Mouse (Mus musculus) forebrain, embryonic 12.5 days (tissue): Measurements from ENCODE around the gene Pcgf1. TPM values are rescaled to one million over a fixed set of nuclear protein-coding genes. Genes with fewer than 3 reads are reported as not detected.
A peak's percentile ranks its signal among the peaks of the same experiment; 100 is the strongest.

ENCODE experiments used
- ATAC-seq: fragments of 200-750 bp; cut with Nextera tagmentation; 2 replicates; pipeline ENCODE4 v1.8.0; 2017; ENCODE audit warnings: moderate TSS enrichment; ENCODE audit not compliant: low FRiP score
- H3K27ac ChIP-seq: fragments of 300-500 bp; sonication (generic); 2 replicates; pipeline ENCODE4 v1.5.1; 2016; ENCODE audit warnings: mild to moderate bottlenecking
- H3K27me3 ChIP-seq: fragments of 300-500 bp; sonication (generic); 2 replicates; pipeline ENCODE4 v1.6.1; 2016; ENCODE audit warnings: mild to moderate bottlenecking
- H3K36me3 ChIP-seq: fragments of 300-500 bp; sonication (generic); replicated peaks from 2 replicates; pipeline ENCODE4 v1.6.1; 2016; ENCODE audit warnings: mild to moderate bottlenecking
- H3K4me1 ChIP-seq: fragments of 300-500 bp; sonication (generic); 2 replicates; pipeline ENCODE4 v1.6.1; 2016
- H3K4me2 ChIP-seq: fragments of 300-500 bp; sonication (generic); 2 replicates; pipeline ENCODE4 v1.6.1; 2016; ENCODE audit warnings: mild to moderate bottlenecking, moderate library complexity
- H3K4me3 ChIP-seq: fragments of 300-500 bp; sonication (generic); replicated peaks from 2 replicates; pipeline ENCODE4 v1.5.1; 2016; ENCODE audit warnings: mild to moderate bottlenecking
- H3K9ac ChIP-seq: fragments of 300-500 bp; sonication (generic); 2 replicates; pipeline ENCODE4 v1.6.1; 2016; ENCODE audit warnings: mild to moderate bottlenecking
- H3K9me3 ChIP-seq: fragments of 300-500 bp; sonication (generic); 2 replicates; pipeline ENCODE4 v1.6.1; 2016
- WGBS: fragments of 180-500 bp; shearing (Covaris S2); methylation state at CpG from one replicate; pipeline ENCODE4 v1.1.7; 2016; 5-methylcytosine and 5-hydroxymethylcytosine counted together
- polyA plus RNA-seq: library from polyadenylated mRNA; unstranded; fragments of >200 nt; fragmentation: Nextera tagmentation; extraction: Ambion mirVana; gene quantifications from 2 replicates; pipeline ENCODE4 v1.2.1, GENCODE M21; 2016

The Pcgf1 gene
- polyA plus RNA-seq, 1 experiment from 2014 or later: 36.3 TPM

- no peak for ATAC-seq
- peaks cover 100% of the 10 kb centered on the region for H3K27me3 ChIP-seq
- H3K9ac ChIP-seq: no peak overlapping the region
- H3K4me1 ChIP-seq: peaks cover 26% of the 10 kb centered on the region
- H3K27ac ChIP-seq: no peak overlapping the region
- peak overlapping the region; percentile 31 for H3K4me2 ChIP-seq
- H3K36me3 ChIP-seq: no peaks in the 10 kb centered on the region
- WGBS: under 1% methylated on average over 77 of the region's 81 CpGs
- no peaks in the 10 kb centered on the region for H3K9me3 ChIP-seq
- H3K4me3 ChIP-seq: peak overlapping the region; percentile 31
Measured at GRCm38 (mm10) chr6:83068706-83069487, 8.8 kb upstream of the Pcgf1 start.

- Histone ChIP-seq H3K27ac (no peak overlapping the region), H3K4me2 (peak overlapping the region; percentile 39), H3K4me3 (peak overlapping the region; percentile 31), H3K36me3 (no peaks in the 10 kb centered on the region), H3K9ac (no peak overlapping the region), H3K4me1 (peaks cover 26% of the 10 kb centered on the region), H3K27me3 (peaks cover 100% of the 10 kb centered on the region), H3K9me3 (no peaks in the 10 kb centered on the region)
- no peak for ATAC-seq
- under 1% methylated on average over 43 of the region's 69 CpGs for WGBS
Measured at GRCm38 (mm10) chr6:83069488-83070246, 8.0 kb upstream of the Pcgf1 start.

- WGBS: 1% methylated on average over 10 of the region's 10 CpGs
- H3K36me3 ChIP-seq: no peaks in the 10 kb centered on the region
- peaks cover 26% of the 10 kb centered on the region for H3K4me1 ChIP-seq
- H3K4me2 ChIP-seq: peak within 1 kb of the TSS; percentile 39
- H3K4me3 ChIP-seq: peak within 1 kb of the TSS; percentile 31
- H3K27ac ChIP-seq: no peak within 1 kb of the TSS
- H3K27me3 ChIP-seq: peaks cover 100% of the 10 kb centered on the region
- ATAC-seq: no peak
- no peak within 1 kb of the TSS for H3K9ac ChIP-seq
- no peaks in the 10 kb centered on the region for H3K9me3 ChIP-seq
Measured at GRCm38 (mm10) chr6:83070247-83070310, 7.6 kb upstream of the Pcgf1 start, which contains the start of gene Tlx2. Gene Tlx2 (minus strand): TSS chr6:83070293.

GRCm38 (mm10) chr6:83070311-83071219 is 7.1 kb upstream of the Pcgf1 start:
- peaks cover 26% of the 10 kb centered on the region for H3K4me1 ChIP-seq
- peak overlapping the region; percentile 39 for H3K4me2 ChIP-seq
- H3K27me3 ChIP-seq: peaks cover 100% of the 10 kb centered on the region
- H3K27ac ChIP-seq: no peak overlapping the region
- WGBS: under 1% methylated on average over 52 of the region's 58 CpGs
- H3K4me3 ChIP-seq: peak overlapping the region; percentile 31
- no peak overlapping the region for H3K9ac ChIP-seq
- ATAC-seq: no peak
- H3K36me3 ChIP-seq: no peaks in the 10 kb centered on the region
- no peaks in the 10 kb centered on the region for H3K9me3 ChIP-seq

GRCm38 (mm10) chr6:83071220-83071619 is 6.4 kb upstream of the Pcgf1 start:
- H3K4me1 ChIP-seq: peaks cover 26% of the 10 kb centered on the region
- under 1% methylated on average over 16 of the region's 24 CpGs for WGBS
- no peaks in the 10 kb centered on the region for H3K9me3 ChIP-seq
- no peak overlapping the region for H3K27ac ChIP-seq
- no peak overlapping the region for H3K9ac ChIP-seq
- H3K4me3 ChIP-seq: peak overlapping the region; percentile 19; the same call in 1 of the 2 replicates
- H3K27me3 ChIP-seq: peaks cover 100% of the 10 kb centered on the region
- 0 out of 2 replicates have a peak overlapping the region, but pooled peaks have one; percentile 13 for H3K4me2 ChIP-seq
- ATAC-seq: peak; percentile 11; the same call in 1 of the 2 replicates
- no peaks in the 10 kb centered on the region for H3K36me3 ChIP-seq

- Histone ChIP-seq H3K27me3 (peaks cover 75% of the 10 kb centered on the region), H3K9ac (no peak overlapping the region), H3K4me1 (peaks cover 33% of the 10 kb centered on the region), H3K4me2 (no peak overlapping the region), H3K4me3 (no peak overlapping the region), H3K27ac (no peak overlapping the region), H3K36me3 (peaks cover 5% of the 10 kb centered on the region), H3K9me3 (no peaks in the 10 kb centered on the region)
- no peak for ATAC-seq
- WGBS: 14% methylated on average over 2 of the region's 2 CpGs
Measured at GRCm38 (mm10) chr6:83074979-83075378, 2.7 kb upstream of the Pcgf1 start.

GRCm38 (mm10) chr6:83078324-83078858 is 722 bp downstream of the Pcgf1 start:
- Histone ChIP-seq H3K9me3 (no peaks in the 10 kb centered on the region), H3K4me1 (peaks cover 20% of the 10 kb centered on the region), H3K4me3 (peak overlapping the region; percentile 77), H3K9ac (peak overlapping the region; percentile 81), H3K4me2 (peak overlapping the region; percentile 98), H3K27ac (peak overlapping the region; percentile 88), H3K36me3 (peaks cover 30% of the 10 kb centered on the region), H3K27me3 (peaks cover 56% of the 10 kb centered on the region)
- ATAC-seq: peak; percentile 93
- WGBS: under 1% methylated on average over 46 of the region's 46 CpGs

- H3K27me3 ChIP-seq: peaks cover 56% of the 10 kb centered on the region
- peaks cover 20% of the 10 kb centered on the region for H3K4me1 ChIP-seq
- WGBS: 95% methylated on average over 5 of the region's 5 CpGs
- no peaks in the 10 kb centered on the region for H3K9me3 ChIP-seq
- ATAC-seq: no peak
- no peak overlapping the region for H3K9ac ChIP-seq
- no peak overlapping the region for H3K27ac ChIP-seq
- no peak overlapping the region for H3K4me3 ChIP-seq
- H3K4me2 ChIP-seq: no peak overlapping the region
- H3K36me3 ChIP-seq: peaks cover 30% of the 10 kb centered on the region
Measured at GRCm38 (mm10) chr6:83080210-83080609, 2.5 kb downstream of the Pcgf1 start.

GRCm38 (mm10) chr6:83083497-83083896 is 5.8 kb downstream of the Pcgf1 start:
- H3K4me2 ChIP-seq: no peak overlapping the region
- WGBS: 8% methylated on average over 5 of the region's 5 CpGs

GRCm38 (mm10) chr6:83084477-83084876 is 6.8 kb downstream of the Pcgf1 start:
- 4% methylated on average over 6 of the region's 6 CpGs for WGBS
- H3K27me3 ChIP-seq: peaks cover 76% of the 10 kb centered on the region
- H3K36me3 ChIP-seq: peaks cover 30% of the 10 kb centered on the region
- no peak for ATAC-seq
- no peak overlapping the region for H3K27ac ChIP-seq
- no peak overlapping the region for H3K9ac ChIP-seq
- no peak overlapping the region for H3K4me3 ChIP-seq
- no peaks in the 10 kb centered on the region for H3K9me3 ChIP-seq
- no peak overlapping the region for H3K4me2 ChIP-seq
- H3K4me1 ChIP-seq: peaks cover 19% of the 10 kb centered on the region

More at GRCm38 (mm10) chr6:83083497-83083896, 5.8 kb downstream of the Pcgf1 start:
- Histone ChIP-seq H3K9me3 (no peaks in the 10 kb centered on the region), H3K27me3 (peaks cover 66% of the 10 kb centered on the region), H3K27ac (no peak overlapping the region), H3K9ac (no peak overlapping the region), H3K4me3 (no peak overlapping the region), H3K36me3 (peaks cover 30% of the 10 kb centered on the region), H3K4me1 (peaks cover 26% of the 10 kb centered on the region)
- no peak for ATAC-seq

GRCm38 (mm10) chr6:83086121-83087035 is 8.7 kb downstream of the Pcgf1 start, which contains the start of gene Lbx2:
Gene Lbx2 (plus strand): TSS chr6:83086367.
- 1% methylated on average over 29 of the region's 42 CpGs for WGBS

More at GRCm38 (mm10) chr6:83086121-83087035, 8.7 kb downstream of the Pcgf1 start, which contains the start of gene Lbx2:
- Histone ChIP-seq H3K27me3 (peaks cover 93% of the 10 kb centered on the region), H3K4me3 (peak within 1 kb of the TSS; percentile 7; the same call in 1 of the 2 replicates), H3K4me1 (peaks cover 13% of the 10 kb centered on the region), H3K9ac (no peak within 1 kb of the TSS), H3K4me2 (no peak within 1 kb of the TSS; the same call in 1 of the 2 replicates), H3K9me3 (no peaks in the 10 kb centered on the region), H3K36me3 (peaks cover 11% of the 10 kb centered on the region), H3K27ac (no peak within 1 kb of the TSS)
- no peak for ATAC-seq
